Comparison of ENCODE assay signal across 18 mouse cellular contexts in the genomic region with DNA sequence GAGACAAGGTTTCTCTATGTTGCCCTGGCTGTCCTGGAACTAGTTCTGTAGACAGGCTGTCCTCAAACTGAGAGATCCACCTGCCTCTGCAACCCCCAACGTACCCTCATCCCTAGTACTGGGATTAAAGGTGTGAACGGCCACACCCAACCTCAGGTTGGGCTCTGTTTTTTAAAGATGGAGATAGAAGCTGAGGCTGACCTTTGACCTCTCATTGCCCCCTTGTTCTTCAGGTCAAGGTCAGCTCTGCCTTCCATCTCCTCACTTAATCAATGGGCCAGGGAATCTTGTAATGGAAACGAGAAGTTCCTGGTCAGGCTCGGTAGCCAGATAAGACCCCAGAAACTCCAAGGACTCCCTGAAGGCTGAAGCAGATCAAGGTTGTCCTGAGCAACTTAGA. TPM values are rescaled to one million over a fixed set of nuclear protein-coding genes. Genes with fewer than 3 reads are reported as not detected.
"Had no signal": no experiment of that assay in that cellular context is flagged by ENCODE, and none has a peak within 500 bp of the region (broad histone marks: within the 10 kb centered on the region; RNA-seq: fewer than 3 reads in every experiment).

No protein-coding gene starts in this region.

- H3K9me3 ChIP-seq: lung, embryonic 15.5 days; megakaryocyte, embryonic 14.5 days; midbrain, embryonic 12.5 days; neural tube, embryonic 12.5 days; stomach, embryonic 15.5 days had no signal

- H3K36me3 ChIP-seq: lung, embryonic 15.5 days; midbrain, embryonic 12.5 days; neural tube, embryonic 12.5 days; stomach, embryonic 15.5 days had no signal

- DNase-seq: liver, postnatal 0 days; lung, adult 2 months; lung, postnatal 14 days; lung, postnatal 36 days; midbrain, embryonic 14.5 days; right cerebral cortex, postnatal 14 days; thymus, adult 2 months; thymus, postnatal 25 days; thymus, postnatal 4 days had no signal

- H3K9ac ChIP-seq: liver, postnatal 0 days; lung, embryonic 15.5 days; midbrain, embryonic 12.5 days; neural tube, embryonic 12.5 days; stomach, embryonic 15.5 days had no signal

- H3K27me3 ChIP-seq: lung, embryonic 15.5 days; stomach, embryonic 15.5 days had no signal

- H3K27ac ChIP-seq: lung, embryonic 15.5 days; macrophage; midbrain, embryonic 12.5 days; neural tube, embryonic 12.5 days; stomach, embryonic 15.5 days; stomach, postnatal 0 days had no signal

- H3K4me2 ChIP-seq: lung, embryonic 15.5 days; midbrain, embryonic 12.5 days; neural tube, embryonic 12.5 days; stomach, embryonic 15.5 days had no signal

- H3K4me3 ChIP-seq: lung, embryonic 15.5 days; megakaryocyte, embryonic 14.5 days; midbrain, embryonic 12.5 days; neural tube, embryonic 12.5 days; stomach, embryonic 15.5 days had no signal

- H3K4me1 ChIP-seq: stomach, embryonic 15.5 days had no signal

- ATAC-seq: liver, postnatal 0 days; lung, postnatal 0 days had no signal

RNA-seq across cellular contexts. Expression of a gene that starts 7.5 kb away (rescaled TPM):
- total RNA-seq: monocyte, adult 5-6 weeks had no signal
- polyA plus RNA-seq: macrophage had no signal
